Mouse (Mus musculus) ES-Bruce4 (cell line): ENCODE measurements around the gene Gm42420.

Experiments
- CTCF ChIP-seq: IDR thresholded peaks from one replicate; pipeline ENCODE4 v1.8.1; 2011; ENCODE audit warnings: low read depth, low read length
- EP300 ChIP-seq: IDR thresholded peaks from 2 replicates; pipeline ENCODE4 v1.6.1; 2011; ENCODE audit warnings: low read depth, low read length; ENCODE audit not compliant: insufficient read depth
- POLR2A ChIP-seq: IDR thresholded peaks from one replicate; pipeline ENCODE4 v1.8.1; 2011; ENCODE audit warnings: low read length; ENCODE audit not compliant: insufficient read depth

DNA sequence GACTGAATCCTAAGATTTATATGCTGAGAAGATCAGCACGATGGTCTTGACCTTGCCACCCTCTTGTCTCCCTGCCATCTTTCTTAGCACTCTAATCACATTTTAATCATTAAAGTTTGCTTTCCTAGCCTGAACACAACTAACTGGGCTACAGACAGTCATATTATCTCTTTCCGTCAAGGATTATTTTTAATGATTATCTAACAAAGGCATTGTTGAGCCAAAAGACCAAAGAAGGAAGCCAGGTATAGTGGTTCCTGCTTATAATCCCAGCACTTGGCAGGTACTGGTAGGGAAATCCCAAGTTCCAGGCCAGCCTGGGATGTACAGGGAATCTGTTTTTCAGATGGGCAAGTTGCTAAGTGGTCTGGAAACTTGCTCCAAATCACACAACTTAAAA, 25.7 kb downstream of the Gm42420 start:
- no peak for TF ChIP-seq POLR2A
- no peak for TF ChIP-seq EP300
- TF ChIP-seq CTCF = no peak
